In genomic region chr13:116294151-116294461, GRCm38 (mm10) we compare ENCODE assay signal across 11 mouse cellular contexts. TPM values are rescaled to one million over a fixed set of nuclear protein-coding genes. Genes with fewer than 3 reads are reported as not detected.
DNase-seq lines count a peak whose midpoint lies in the region; ATAC-seq lines count a peak whose summit lies in the region.
"Had no signal": no experiment of that assay in that cellular context is flagged by ENCODE, and none has a peak within 500 bp of the region (broad histone marks: within the 10 kb centered on the region; RNA-seq: fewer than 3 reads in every experiment).

No protein-coding gene starts in this region.

- peaks cover 61% of the 10 kb centered on the region for H3K27me3 ChIP-seq in heart, embryonic 10.5 days (ENCODE audit: insufficient read depth, poor library complexity, severe bottlenecking)
- H3K27me3 ChIP-seq in lung, embryonic 15.5 days: peaks cover 60% of the 10 kb centered on the region
- peaks cover 72% of the 10 kb centered on the region for H3K27me3 ChIP-seq in limb, embryonic 10.5 days (ENCODE audit: low read depth, poor library complexity, severe bottlenecking)
- peaks cover 26% of the 10 kb centered on the region for H3K27me3 ChIP-seq in stomach, embryonic 16.5 days (ENCODE audit: control insufficient read depth, insufficient read depth, low read length)

- DNase-seq in heart, embryonic 10.5 days (ENCODE audit: low spot score): no peak
- DNase-seq in heart, postnatal 4 days: no peak
- DNase-seq in lung, adult 18-20 months: no peak
- DNase-seq in limb, embryonic 10.5 days (ENCODE audit: low spot score): no peak
- no peak for DNase-seq in ovary, postnatal 14 days (ENCODE audit: low spot score)
- DNase-seq in thymus, postnatal 0 days (ENCODE audit: low spot score): no peak
- DNase-seq: kidney, postnatal 4 days; lung, adult 2 months had no signal

- H3K4me3 ChIP-seq in heart, embryonic 10.5 days: peak overlapping the region; percentile 50
- H3K4me3 ChIP-seq in lung, embryonic 15.5 days: peak overlapping the region; percentile 21
- H3K4me3 ChIP-seq in limb, embryonic 10.5 days: peak overlapping the region; percentile 49
- peak overlapping the region; percentile 28 for H3K4me3 ChIP-seq in stomach, embryonic 16.5 days (replicated peaks; ENCODE audit: low read length)

- no peak; the same call in 1 of the 2 replicates for ATAC-seq in lung, embryonic 15.5 days (ENCODE audit: borderline replicate concordance, extremely low read depth, low FRiP score, low TSS enrichment)
- no peak for ATAC-seq in stomach, embryonic 16.5 days (ENCODE audit: insufficient read depth, low FRiP score)
- ATAC-seq: Patski had no signal

- peak overlapping the region; percentile 39; the same call in 1 of the 2 replicates for H3K27ac ChIP-seq in heart, embryonic 10.5 days
- no peak overlapping the region for H3K27ac ChIP-seq in lung, embryonic 15.5 days
- H3K27ac ChIP-seq in limb, embryonic 10.5 days: peak overlapping the region; percentile 58
- H3K27ac ChIP-seq in stomach, embryonic 16.5 days (ENCODE audit: low read length): no peak overlapping the region

- WGBS in heart, embryonic 10.5 days: 0% methylated on average over 11 of the region's 11 CpGs
- 0% methylated on average over 11 of the region's 11 CpGs for WGBS in lung, embryonic 15.5 days
- WGBS in limb, embryonic 10.5 days: 0% methylated on average over 11 of the region's 11 CpGs
- WGBS in stomach, embryonic 16.5 days: 1% methylated on average over 11 of the region's 11 CpGs

- no peaks in the 10 kb centered on the region for H3K36me3 ChIP-seq in heart, embryonic 10.5 days
- no peaks in the 10 kb centered on the region for H3K36me3 ChIP-seq in lung, embryonic 15.5 days
- no peaks in the 10 kb centered on the region for H3K36me3 ChIP-seq in limb, embryonic 10.5 days
- H3K36me3 ChIP-seq in stomach, embryonic 16.5 days (ENCODE audit: control insufficient read depth, insufficient read depth, low read length): no peaks in the 10 kb centered on the region

- peaks cover 20% of the 10 kb centered on the region; the same call in 1 of the 2 replicates for H3K4me1 ChIP-seq in heart, embryonic 10.5 days
- peaks cover 11% of the 10 kb centered on the region for H3K4me1 ChIP-seq in lung, embryonic 15.5 days
- H3K4me1 ChIP-seq in limb, embryonic 10.5 days: peaks cover 25% of the 10 kb centered on the region
- H3K4me1 ChIP-seq in stomach, embryonic 16.5 days (ENCODE audit: control insufficient read depth, insufficient read depth, low read length): peaks cover 6% of the 10 kb centered on the region; the same call in 1 of the 2 replicates

- no peaks in the 10 kb centered on the region for H3K9me3 ChIP-seq in heart, embryonic 10.5 days
- H3K9me3 ChIP-seq in lung, embryonic 15.5 days: no peaks in the 10 kb centered on the region
- no peaks in the 10 kb centered on the region for H3K9me3 ChIP-seq in limb, embryonic 10.5 days (replicated peaks)
- no peaks in the 10 kb centered on the region for H3K9me3 ChIP-seq in stomach, embryonic 16.5 days (replicated peaks; ENCODE audit: control insufficient read depth, low read length)

- H3K9ac ChIP-seq in lung, embryonic 15.5 days: no peak overlapping the region
- H3K9ac ChIP-seq in stomach, embryonic 16.5 days (ENCODE audit: low read length): peak overlapping the region; percentile 48; the same call in 1 of the 2 replicates

- peak overlapping the region; percentile 52 for H3K4me2 ChIP-seq in lung, embryonic 15.5 days
- H3K4me2 ChIP-seq in stomach, embryonic 16.5 days (ENCODE audit: low read depth, low read length): peak overlapping the region; percentile 55

RNA-seq across cellular contexts. Expression of gene Isl1, which starts 15.4 kb away (rescaled TPM):
- 7.0 and 27.2 TPM in 2 replicates for polyA plus RNA-seq in heart, embryonic 10.5 days (2016; fragmentation: Nextera tagmentation; extraction: Ambion mirVana)
- total RNA-seq in heart, postnatal 4 days (2021): under 1 TPM; 0.55 to 0.81 TPM
- 1.0 and 3.6 TPM in 2 replicates for polyA plus RNA-seq in lung, embryonic 15.5 days (2015; fragmentation: Nextera tagmentation; extraction: Ambion mirVana)
- polyA plus RNA-seq in limb, embryonic 10.5 days (2016; fragmentation: Nextera tagmentation; extraction: Ambion mirVana): 11.4 and 13.3 TPM in 2 replicates
- 31.6 and 33.6 TPM in 2 replicates for polyA plus RNA-seq in stomach, embryonic 16.5 days (2015; fragmentation: Nextera tagmentation; extraction: Ambion mirVana)
- 9.3 and 12.3 TPM in 2 replicates for polyA plus RNA-seq in thymus, postnatal 0 days (2015; fragmentation: Nextera tagmentation; extraction: Ambion mirVana)
- polyA plus RNA-seq: Patski had no signal

Comparison
In these comparisons a context has a peak if more than half of its experiments do, and no peak if none do; other contexts are left out.
1. H3K27ac ChIP-seq: peak in heart, embryonic 10.5 days (single experiment) and limb, embryonic 10.5 days (single experiment); none in lung, embryonic 15.5 days (single experiment) and stomach, embryonic 16.5 days (single experiment).
2. Peak in every context shown above with its lines, with median percentiles within 50 percentile points of each other: H3K4me3 ChIP-seq.